Mouse (Mus musculus) hindlimb bud, embryonic 11.5 days (tissue): ENCODE measurements around the gene Hps5.
A peak's percentile ranks its signal among the peaks of the same experiment; 100 is the strongest.
"Not testable (repeated sequence)": the region's sequence is repeated elsewhere in the genome, so short reads cannot be mapped to it uniquely, and the experiment has no call there.

Experiments used
- DNase-seq: peaks from one replicate; pipeline ENCODE4 v3.0.0-alpha.2; 2012; ENCODE audit warnings: low read depth, low spot score; ENCODE audit errors: extremely low spot score

Hps5 gene

GRCm38 (mm10) chr7:46795287-46796205, at the start of gene Hps5, which contains the start of gene Gtf2h1:
TSS of gene Hps5 (minus strand) at chr7:46796064.
TSS of gene Gtf2h1 (plus strand) at chr7:46796103.
- peak; percentile 71 for DNase-seq

GRCm38 (mm10) chr7:46845211-46845977, 49.5 kb upstream of the Hps5 start:
- peak; percentile 52 for DNase-seq

- no peak for DNase-seq
Measured at GRCm38 (mm10) chr7:46843576-46843975, 47.7 kb upstream of the Hps5 start.

GRCm38 (mm10) chr7:46842278-46842677, 46.4 kb upstream of the Hps5 start:
- DNase-seq, result no peak

GRCm38 (mm10) chr7:46840787-46841525, 45.1 kb upstream of the Hps5 start, which contains the start of gene Ldha:
TSS of gene Ldha (plus strand) at chr7:46841475.
- DNase-seq, result no peak

- no peak for DNase-seq
Measured at GRCm38 (mm10) chr7:46840326-46840725, 44.5 kb upstream of the Hps5 start.

- DNase-seq, result no peak
Measured at GRCm38 (mm10) chr7:46839861-46840260, 44.0 kb upstream of the Hps5 start.

GRCm38 (mm10) chr7:46839446-46839845, 43.6 kb upstream of the Hps5 start:
- no peak for DNase-seq

- DNase-seq, result no peak
Measured at GRCm38 (mm10) chr7:46838891-46839302, 43.0 kb upstream of the Hps5 start.

GRCm38 (mm10) chr7:46838104-46838671, 42.3 kb upstream of the Hps5 start:
- no peak for DNase-seq

- DNase-seq, result no peak
Measured at GRCm38 (mm10) chr7:46837073-46837472, 41.2 kb upstream of the Hps5 start.

- DNase-seq, result no peak
Measured at GRCm38 (mm10) chr7:46836357-46836756, 40.5 kb upstream of the Hps5 start.

- DNase-seq, result no peak
Measured at GRCm38 (mm10) chr7:46834994-46835610, 39.2 kb upstream of the Hps5 start.

- DNase-seq, result no peak
Measured at GRCm38 (mm10) chr7:46833670-46834255, 37.9 kb upstream of the Hps5 start.

GRCm38 (mm10) chr7:46833266-46833665, 37.4 kb upstream of the Hps5 start:
- DNase-seq, result no peak

- DNase-seq, result not testable (repeated sequence)
Measured at GRCm38 (mm10) chr7:46832112-46832810, 36.4 kb upstream of the Hps5 start.

- DNase-seq, result no peak
Measured at GRCm38 (mm10) chr7:46831693-46832092, 35.8 kb upstream of the Hps5 start.

- no peak for DNase-seq
Measured at GRCm38 (mm10) chr7:46830799-46831590, 35.1 kb upstream of the Hps5 start.
